Mouse (Mus musculus): ENCODE data around the gene Arhgap29. TPM values are rescaled to one million over a fixed set of nuclear protein-coding genes. Genes with fewer than 3 reads are reported as not detected.
A peak's percentile ranks its signal among the peaks of the same experiment; 100 is the strongest.

Gene Arhgap29
- polyA plus RNA-seq, 1 experiment from 2014 or later, result 68.4 TPM

DNA sequence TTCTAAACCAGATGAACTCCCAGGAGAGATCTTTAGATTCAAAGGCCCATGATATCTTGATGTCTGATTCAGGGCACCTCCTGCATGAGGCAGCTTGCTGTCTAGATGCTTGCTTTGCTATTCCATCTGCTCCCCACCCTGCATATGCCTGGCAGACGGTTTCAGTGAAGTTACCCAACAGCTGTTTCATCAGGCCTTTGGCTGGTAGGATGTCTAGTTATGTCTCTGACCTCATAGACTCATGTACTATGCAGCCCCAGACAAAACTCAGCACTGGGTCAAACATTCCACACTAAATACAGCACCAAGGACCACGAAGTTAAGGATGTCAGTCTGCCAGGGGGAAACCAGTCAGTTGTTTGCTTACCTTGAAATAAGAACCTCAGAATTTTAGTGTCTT lies 6.4 kb upstream of the Arhgap29 start:
- 42% methylated on average over 2 of the region's 2 CpGs for WGBS
- H3K4me2 ChIP-seq (ENCODE audit: low read length), result no peak overlapping the region
- ATAC-seq (ENCODE audit: insufficient number of reproducible peaks, insufficient read depth, low FRiP score, low read depth), result no peak

DNA sequence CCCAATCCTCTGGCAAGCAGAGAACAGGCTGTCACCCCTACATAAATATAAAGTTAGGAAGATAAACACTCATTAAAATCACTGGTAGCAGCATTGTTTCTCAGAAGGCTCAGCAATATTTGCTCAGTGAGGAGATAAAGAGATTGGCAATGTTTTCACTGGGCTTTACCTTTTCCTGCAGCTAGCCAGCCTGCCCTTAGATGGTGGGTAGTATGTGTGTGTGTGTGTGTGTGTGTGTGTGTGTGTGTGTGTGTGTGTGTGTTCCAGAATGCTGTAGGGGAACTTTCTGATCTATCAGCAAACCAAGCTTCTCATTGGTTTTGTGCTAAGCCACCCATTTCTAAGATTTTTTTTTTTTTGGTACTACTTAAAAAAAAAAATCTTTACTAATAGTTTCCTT lies 5.6 kb upstream of the Arhgap29 start:
- Histone ChIP-seq H3K9ac (ENCODE audit: low read length) (no peak overlapping the region), H3K4me2 (ENCODE audit: low read length) (no peak overlapping the region), H3K4me3 (ENCODE audit: control insufficient read depth in 1 of 2, insufficient read depth in 1 of 2, low read depth in 1 of 2, low read length in 2 of 2) (no peak overlapping the region), H3K27me3 (ENCODE audit: control insufficient read depth, insufficient read depth, low read length) (no peaks in the 10 kb centered on the region), H3K4me1 (ENCODE audit: control insufficient read depth in 2 of 2, insufficient read depth in 2 of 2, low read length in 2 of 2) (no peaks in the 10 kb centered on the region; a peak in 1 of 4 replicates), H3K9me3 (ENCODE audit: control insufficient read depth, low read length) (no peaks in the 10 kb centered on the region), H3K36me3 (ENCODE audit: control insufficient read depth, insufficient read depth, low read length) (no peaks in the 10 kb centered on the region), H3K27ac (replicated peaks in 1 of 2; ENCODE audit: control insufficient read depth in 1 of 2, insufficient read depth in 1 of 2, low read depth in 2 of 2, low read length in 2 of 2) (no peak overlapping the region)
- no peak for ATAC-seq (ENCODE audit: insufficient number of reproducible peaks, insufficient read depth, low FRiP score, low read depth)

More for the DNA sequence above, 6.4 kb upstream of the Arhgap29 start:
- no peak overlapping the region for H3K4me3 ChIP-seq (ENCODE audit: control insufficient read depth in 1 of 2, insufficient read depth in 1 of 2, low read depth in 1 of 2, low read length in 2 of 2)
- no peak overlapping the region for H3K9ac ChIP-seq (ENCODE audit: low read length)
- no peaks in the 10 kb centered on the region for H3K27me3 ChIP-seq (ENCODE audit: control insufficient read depth, insufficient read depth, low read length)
- no peaks in the 10 kb centered on the region for H3K36me3 ChIP-seq (ENCODE audit: control insufficient read depth, insufficient read depth, low read length)
- no peak overlapping the region for H3K27ac ChIP-seq (replicated peaks in 1 of 2; ENCODE audit: control insufficient read depth in 1 of 2, insufficient read depth in 1 of 2, low read depth in 2 of 2, low read length in 2 of 2)
- peaks cover 4 to 6% of the 10 kb centered on the region in 2 experiments; a peak in 3 of 4 replicates for H3K4me1 ChIP-seq (ENCODE audit: control insufficient read depth in 2 of 2, insufficient read depth in 2 of 2, low read length in 2 of 2)
- no peaks in the 10 kb centered on the region for H3K9me3 ChIP-seq (ENCODE audit: control insufficient read depth, low read length)

DNA sequence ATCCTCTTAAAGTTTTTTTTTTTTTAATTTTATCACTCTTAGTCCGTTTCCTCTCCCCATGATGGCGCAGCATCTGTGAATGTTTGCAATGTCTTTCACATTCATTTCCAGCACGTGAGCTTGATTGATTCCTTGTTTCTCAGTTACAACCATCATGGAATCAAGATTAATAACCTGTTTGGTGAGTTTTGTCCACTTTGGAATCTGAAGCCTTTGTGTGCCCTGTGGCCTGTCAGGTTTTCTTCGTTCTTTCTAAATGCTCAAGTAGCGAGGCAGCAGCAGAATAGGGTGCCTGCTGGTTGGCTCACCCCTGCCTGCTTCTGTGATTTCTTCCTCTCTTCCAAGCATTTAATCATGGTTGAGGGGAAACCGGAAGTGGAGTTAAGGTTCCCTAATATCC lies 2.2 kb upstream of the Arhgap29 start:
- Histone ChIP-seq H3K9me3 (ENCODE audit: control insufficient read depth, low read length) (no peaks in the 10 kb centered on the region), H3K27ac (replicated peaks in 1 of 2; ENCODE audit: control insufficient read depth in 1 of 2, insufficient read depth in 1 of 2, low read depth in 2 of 2, low read length in 2 of 2) (no peak overlapping the region), H3K4me2 (ENCODE audit: low read length) (no peak overlapping the region), H3K36me3 (ENCODE audit: control insufficient read depth, insufficient read depth, low read length) (no peaks in the 10 kb centered on the region), H3K4me3 (ENCODE audit: control insufficient read depth in 1 of 2, insufficient read depth in 1 of 2, low read depth in 1 of 2, low read length in 2 of 2) (no peak overlapping the region), H3K27me3 (ENCODE audit: control insufficient read depth, insufficient read depth, low read length) (no peaks in the 10 kb centered on the region), H3K4me1 (ENCODE audit: control insufficient read depth in 2 of 2, insufficient read depth in 2 of 2, low read length in 2 of 2) (0 out of 4 replicates have a peak, but pooled peaks cover 0 to 2% of the 10 kb centered on the region in 2 experiments), H3K9ac (ENCODE audit: low read length) (no peak overlapping the region)
- ATAC-seq (ENCODE audit: insufficient number of reproducible peaks, insufficient read depth, low FRiP score, low read depth), result no peak
- WGBS, result 69% methylated on average over 6 of the region's 6 CpGs

GRCm38 (mm10) chr3:121951116-121951515 lies 1.2 kb upstream of the Arhgap29 start:
- no peaks in the 10 kb centered on the region for H3K36me3 ChIP-seq (ENCODE audit: control insufficient read depth, insufficient read depth, low read length)
- WGBS, result 81% methylated on average over 2 of the region's 2 CpGs
- H3K4me3 ChIP-seq (ENCODE audit: control insufficient read depth in 1 of 2, insufficient read depth in 1 of 2, low read depth in 1 of 2, low read length in 2 of 2), result no peak overlapping the region
- no peak overlapping the region for H3K4me2 ChIP-seq (ENCODE audit: low read length)
- H3K27ac ChIP-seq (replicated peaks in 1 of 2; ENCODE audit: control insufficient read depth in 1 of 2, insufficient read depth in 1 of 2, low read depth in 2 of 2, low read length in 2 of 2), result no peak overlapping the region
- no peak for ATAC-seq (ENCODE audit: insufficient number of reproducible peaks, insufficient read depth, low FRiP score, low read depth)
- H3K9me3 ChIP-seq (ENCODE audit: control insufficient read depth, low read length), result peaks cover 4% of the 10 kb centered on the region; the same call in 1 of the 2 replicates
- H3K27me3 ChIP-seq (ENCODE audit: control insufficient read depth, insufficient read depth, low read length), result no peaks in the 10 kb centered on the region
- 0 out of 4 replicates have a peak, but pooled peaks cover 0 to 2% of the 10 kb centered on the region in 2 experiments for H3K4me1 ChIP-seq (ENCODE audit: control insufficient read depth in 2 of 2, insufficient read depth in 2 of 2, low read length in 2 of 2)
- no peak overlapping the region for H3K9ac ChIP-seq (ENCODE audit: low read length)

- peak; percentile 95 for ATAC-seq (ENCODE audit: insufficient number of reproducible peaks, insufficient read depth, low FRiP score, low read depth)
- 0 out of 4 replicates have a peak, but pooled peaks cover 0 to 2% of the 10 kb centered on the region in 2 experiments for H3K4me1 ChIP-seq (ENCODE audit: control insufficient read depth in 2 of 2, insufficient read depth in 2 of 2, low read length in 2 of 2)
- H3K9ac ChIP-seq (ENCODE audit: low read length), result peak overlapping the region; percentile 92
- H3K27me3 ChIP-seq (ENCODE audit: control insufficient read depth, insufficient read depth, low read length), result no peaks in the 10 kb centered on the region
- peak overlapping the region; percentile 77 for H3K4me2 ChIP-seq (ENCODE audit: low read length)
- peaks cover 4% of the 10 kb centered on the region; the same call in 1 of the 2 replicates for H3K9me3 ChIP-seq (ENCODE audit: control insufficient read depth, low read length)
- under 1% methylated on average over 42 of the region's 44 CpGs for WGBS
- H3K4me3 ChIP-seq (ENCODE audit: control insufficient read depth in 1 of 2, insufficient read depth in 1 of 2, low read depth in 1 of 2, low read length in 2 of 2), result peak overlapping the region; percentile 90 to 94
- H3K36me3 ChIP-seq (ENCODE audit: control insufficient read depth, insufficient read depth, low read length), result no peaks in the 10 kb centered on the region
- peak overlapping the region; percentile 78 to 83 for H3K27ac ChIP-seq (replicated peaks in 1 of 2; ENCODE audit: control insufficient read depth in 1 of 2, insufficient read depth in 1 of 2, low read depth in 2 of 2, low read length in 2 of 2)
Measured at GRCm38 (mm10) chr3:121953049-121953432, 700 bp downstream of the Arhgap29 start.

- Histone ChIP-seq H3K4me2 (ENCODE audit: low read length) (peak overlapping the region; percentile 77), H3K4me1 (ENCODE audit: control insufficient read depth in 2 of 2, insufficient read depth in 2 of 2, low read length in 2 of 2) (0 out of 4 replicates have a peak, but pooled peaks cover 0 to 2% of the 10 kb centered on the region in 2 experiments), H3K36me3 (ENCODE audit: control insufficient read depth, insufficient read depth, low read length) (no peaks in the 10 kb centered on the region), H3K9me3 (ENCODE audit: control insufficient read depth, low read length) (peaks cover 4% of the 10 kb centered on the region; the same call in 1 of the 2 replicates), H3K9ac (ENCODE audit: low read length) (peak overlapping the region; percentile 92), H3K27me3 (ENCODE audit: control insufficient read depth, insufficient read depth, low read length) (no peaks in the 10 kb centered on the region), H3K4me3 (ENCODE audit: control insufficient read depth in 1 of 2, insufficient read depth in 1 of 2, low read depth in 1 of 2, low read length in 2 of 2) (peak overlapping the region; percentile 90 to 94), H3K27ac (replicated peaks in 1 of 2; ENCODE audit: control insufficient read depth in 1 of 2, insufficient read depth in 1 of 2, low read depth in 2 of 2, low read length in 2 of 2) (peak overlapping the region; percentile 78 to 83)
- ATAC-seq (ENCODE audit: insufficient number of reproducible peaks, insufficient read depth, low FRiP score, low read depth), result peak; percentile 25
- WGBS, result under 1% methylated on average over 48 of the region's 53 CpGs
Measured at GRCm38 (mm10) chr3:121953433-121954161, 1.3 kb downstream of the Arhgap29 start.

DNA sequence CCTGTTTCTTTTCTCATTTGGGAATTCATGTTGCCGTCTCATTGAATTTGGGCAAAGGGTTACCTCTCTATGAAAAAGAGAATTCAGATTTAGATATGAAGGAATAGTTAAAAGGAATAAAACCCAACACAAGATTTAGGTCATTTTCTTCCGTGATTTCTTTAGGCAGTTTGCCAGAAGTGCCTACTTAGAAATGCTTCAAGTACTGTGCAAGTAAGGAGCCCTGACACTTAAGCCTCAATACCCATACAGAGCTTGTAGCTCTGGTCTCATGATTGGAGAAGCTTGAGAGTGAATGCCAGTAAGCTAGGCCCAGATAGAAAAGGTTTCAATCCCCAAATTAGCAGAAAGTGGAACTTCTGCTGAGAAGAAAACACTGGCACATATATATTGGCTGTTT lies 2.1 kb downstream of the Arhgap29 start:
- 21% methylated on average over 2 of the region's 2 CpGs for WGBS
- peak overlapping the region; percentile 77 for H3K4me2 ChIP-seq (ENCODE audit: low read length)
- no peaks in the 10 kb centered on the region for H3K27me3 ChIP-seq (ENCODE audit: control insufficient read depth, insufficient read depth, low read length)
- no peaks in the 10 kb centered on the region for H3K36me3 ChIP-seq (ENCODE audit: control insufficient read depth, insufficient read depth, low read length)
- H3K4me3 ChIP-seq (ENCODE audit: control insufficient read depth in 1 of 2, insufficient read depth in 1 of 2, low read depth in 1 of 2, low read length in 2 of 2), result peak overlapping the region; percentile 90 to 94; a peak in 3 of 4 replicates
- H3K9ac ChIP-seq (ENCODE audit: low read length), result peak overlapping the region; percentile 92
- no peak for ATAC-seq (ENCODE audit: insufficient number of reproducible peaks, insufficient read depth, low FRiP score, low read depth)
- peak overlapping the region in 1 of 2 experiments; percentile 83; a peak in 2 of 4 replicates for H3K27ac ChIP-seq (replicated peaks in 1 of 2; ENCODE audit: control insufficient read depth in 1 of 2, insufficient read depth in 1 of 2, low read depth in 2 of 2, low read length in 2 of 2)
- peaks cover 4% of the 10 kb centered on the region; the same call in 1 of the 2 replicates for H3K9me3 ChIP-seq (ENCODE audit: control insufficient read depth, low read length)
- 0 out of 4 replicates have a peak, but pooled peaks cover 0 to 2% of the 10 kb centered on the region in 2 experiments for H3K4me1 ChIP-seq (ENCODE audit: control insufficient read depth in 2 of 2, insufficient read depth in 2 of 2, low read length in 2 of 2)

Data from heart, embryonic 14.5 days (tissue).